Mouse (Mus musculus) kidney, postnatal 0 days (tissue): Measurements from ENCODE around the gene Gab2. TPM values are rescaled to one million over a fixed set of nuclear protein-coding genes. Genes with fewer than 3 reads are reported as not detected.

Experiments used
- ATAC-seq: fragments of 200-750 bp; cut with Nextera tagmentation; replicated peaks from 2 replicates; pipeline ENCODE4 v1.8.0; 2017; ENCODE audit warnings: low read depth, moderate number of reproducible peaks, moderate TSS enrichment, moderate library complexity; ENCODE audit not compliant: low FRiP score
- DNase-seq: peaks from one replicate; pipeline ENCODE4 v3.0.0-alpha.2; 2016; ENCODE audit warnings: low spot score
- H3K27ac ChIP-seq: fragments of 300-500 bp; sonication (generic); 2 replicates; pipeline ENCODE4 v1.5.1; 2014; ENCODE audit warnings: mild to moderate bottlenecking
- H3K27me3 ChIP-seq: fragments of 300-500 bp; sonication (generic); 2 replicates; pipeline ENCODE4 v1.6.1; 2014; ENCODE audit warnings: low read length, mixed read lengths; ENCODE audit not compliant: insufficient read depth
- H3K36me3 ChIP-seq: fragments of 300-500 bp; sonication (generic); 2 replicates; pipeline ENCODE4 v1.6.1; 2014; ENCODE audit warnings: low read length, mixed read lengths; ENCODE audit not compliant: insufficient read depth
- H3K4me1 ChIP-seq: fragments of 300-500 bp; sonication (generic); replicated peaks from 2 replicates; pipeline ENCODE4 v1.6.1; 2014; ENCODE audit warnings: antibody characterized with exemption, low read length, mixed read lengths; ENCODE audit not compliant: insufficient read depth
- H3K4me2 ChIP-seq: fragments of 300-500 bp; sonication (generic); 2 replicates; pipeline ENCODE4 v1.6.1; 2014; ENCODE audit warnings: mild to moderate bottlenecking, low read length, moderate library complexity, mixed read lengths
- H3K4me3 ChIP-seq: fragments of 300-500 bp; sonication (generic); replicated peaks from 2 replicates; pipeline ENCODE4 v1.5.1; 2014; ENCODE audit warnings: low read depth, low read length
- H3K9ac ChIP-seq: fragments of 300-500 bp; sonication (generic); 2 replicates; pipeline ENCODE4 v1.6.1; 2014; ENCODE audit warnings: low read depth, low read length
- H3K9me3 ChIP-seq: fragments of 300-500 bp; sonication (generic); replicated peaks from 2 replicates; pipeline ENCODE4 v1.6.1; 2016; ENCODE audit warnings: low read length, inconsistent platforms, mixed read lengths
- CTCF ChIP-seq: IDR thresholded peaks from 2 replicates; pipeline ENCODE4 v1.5.1; 2016; ENCODE audit warnings: antibody characterized with exemption, low read depth, mild to moderate bottlenecking, moderate library complexity
- WGBS: fragments of 180-500 bp; shearing (Covaris S2); extraction: QIAGEN DNeasy Blood & Tissue Kit; methylation state at CpG from one replicate; pipeline ENCODE4 v1.1.7; 2014; 5-methylcytosine and 5-hydroxymethylcytosine counted together
- polyA plus RNA-seq: library from polyadenylated mRNA; unstranded; fragments of >200 nt; fragmentation: Nextera tagmentation; extraction: Ambion mirVana; gene quantifications from 2 replicates; pipeline ENCODE4 v1.2.1, GENCODE M21; 2015

Gab2 gene
- polyA plus RNA-seq, 1 experiment from 2014 or later = 10.6 TPM

GRCm38 (mm10) chr7:97298279-97298678 is 216.9 kb downstream of the Gab2 start:
- ATAC-seq (no peak), DNase-seq (no peak)
- Histone ChIP-seq H3K27ac (no peak overlapping the region), H3K36me3 (peaks cover 34% of the 10 kb centered on the region; the same call in 1 of the 2 replicates), H3K4me2 (no peak overlapping the region), H3K4me1 (no peaks in the 10 kb centered on the region), H3K9me3 (no peaks in the 10 kb centered on the region), H3K27me3 (no peaks in the 10 kb centered on the region), H3K4me3 (no peak overlapping the region), H3K9ac (no peak overlapping the region)
- 90% methylated on average over 2 of the region's 2 CpGs for WGBS
- no peak for TF ChIP-seq CTCF

- Histone ChIP-seq H3K4me1 (no peaks in the 10 kb centered on the region), H3K9ac (no peak overlapping the region), H3K27me3 (no peaks in the 10 kb centered on the region), H3K9me3 (no peaks in the 10 kb centered on the region), H3K4me2 (no peak overlapping the region), H3K36me3 (peaks cover 40% of the 10 kb centered on the region; the same call in 1 of the 2 replicates), H3K4me3 (no peak overlapping the region), H3K27ac (no peak overlapping the region)
- TF ChIP-seq CTCF = no peak
- ATAC-seq = no peak
- WGBS = 89% methylated on average over 6 of the region's 6 CpGs
- DNase-seq = no peak
These were observed 217.6 kb downstream of the Gab2 start for GRCm38 (mm10) chr7:97298943-97299342.

GRCm38 (mm10) chr7:97300914-97301313 is 219.5 kb downstream of the Gab2 start:
- no peaks in the 10 kb centered on the region for H3K27me3 ChIP-seq
- H3K4me1 ChIP-seq = no peaks in the 10 kb centered on the region
- DNase-seq = no peak
- H3K27ac ChIP-seq = no peak overlapping the region
- H3K36me3 ChIP-seq = peaks cover 52% of the 10 kb centered on the region; the same call in 1 of the 2 replicates
- no peak for ATAC-seq
- H3K4me3 ChIP-seq = no peak overlapping the region
- H3K9me3 ChIP-seq = no peaks in the 10 kb centered on the region
- TF ChIP-seq CTCF = no peak
- no peak overlapping the region for H3K4me2 ChIP-seq
- WGBS = 93% methylated on average over 2 of the region's 2 CpGs
- no peak overlapping the region for H3K9ac ChIP-seq

GRCm38 (mm10) chr7:97301321-97301720 is 219.9 kb downstream of the Gab2 start:
- 84% methylated on average over 8 of the region's 8 CpGs for WGBS
- no peaks in the 10 kb centered on the region for H3K27me3 ChIP-seq
- no peaks in the 10 kb centered on the region for H3K4me1 ChIP-seq
- no peak overlapping the region for H3K9ac ChIP-seq
- H3K27ac ChIP-seq = no peak overlapping the region
- DNase-seq = no peak
- H3K4me3 ChIP-seq = no peak overlapping the region
- H3K36me3 ChIP-seq = peaks cover 54% of the 10 kb centered on the region; the same call in 1 of the 2 replicates
- H3K9me3 ChIP-seq = no peaks in the 10 kb centered on the region
- H3K4me2 ChIP-seq = no peak overlapping the region
- no peak for TF ChIP-seq CTCF
- ATAC-seq = no peak

GRCm38 (mm10) chr7:97302261-97302660 is 220.9 kb downstream of the Gab2 start:
- Histone ChIP-seq H3K27me3 (no peaks in the 10 kb centered on the region), H3K9me3 (no peaks in the 10 kb centered on the region), H3K27ac (no peak overlapping the region), H3K9ac (no peak overlapping the region), H3K4me3 (no peak overlapping the region), H3K4me1 (no peaks in the 10 kb centered on the region), H3K36me3 (peaks cover 58% of the 10 kb centered on the region; the same call in 1 of the 2 replicates), H3K4me2 (no peak overlapping the region)
- DNase-seq (no peak), ATAC-seq (no peak)
- no peak for TF ChIP-seq CTCF
- 82% methylated on average over 4 of the region's 4 CpGs for WGBS

GRCm38 (mm10) chr7:97302876-97303275 is 221.5 kb downstream of the Gab2 start:
- H3K4me2 ChIP-seq = no peak overlapping the region
- H3K27ac ChIP-seq = no peak overlapping the region
- no peaks in the 10 kb centered on the region for H3K4me1 ChIP-seq
- WGBS = 87% methylated on average over 4 of the region's 4 CpGs
- no peaks in the 10 kb centered on the region for H3K27me3 ChIP-seq
- no peaks in the 10 kb centered on the region for H3K9me3 ChIP-seq
- no peak overlapping the region for H3K9ac ChIP-seq
- TF ChIP-seq CTCF = no peak
- H3K36me3 ChIP-seq = peaks cover 63% of the 10 kb centered on the region; the same call in 1 of the 2 replicates
- ATAC-seq (no peak), DNase-seq (no peak)
- H3K4me3 ChIP-seq = no peak overlapping the region

GRCm38 (mm10) chr7:97303614-97304013 is 222.2 kb downstream of the Gab2 start:
- Histone ChIP-seq H3K27ac (no peak overlapping the region), H3K9me3 (no peaks in the 10 kb centered on the region), H3K4me3 (no peak overlapping the region), H3K36me3 (peaks cover 70% of the 10 kb centered on the region), H3K4me1 (no peaks in the 10 kb centered on the region), H3K9ac (no peak overlapping the region), H3K27me3 (no peaks in the 10 kb centered on the region), H3K4me2 (no peak overlapping the region)
- 79% methylated on average over 2 of the region's 2 CpGs for WGBS
- DNase-seq (no peak), ATAC-seq (no peak)
- TF ChIP-seq CTCF = no peak
